Mouse (Mus musculus): Measurements from ENCODE around the gene Aicda.

GRCm38 (mm10) chr6:122599054-122599737 lies 45.6 kb downstream of the Aicda start:
- TF ChIP-seq CTCF (IDR thresholded peaks at IDR 0.05): no peak
- no peak for TF ChIP-seq EP300 (IDR thresholded peaks at IDR 0.05)
